Mouse (Mus musculus) mature B cell (primary cell): Measurements from ENCODE around the gene Dlg2.

Source experiments
- in situ Hi-C: fragments of 300-500 bp; cut with MboI; formaldehyde crosslinking; loops from 2 replicates; pipeline ENCODE4 v1.14.3; 2019

Dlg2 gene

DNA sequence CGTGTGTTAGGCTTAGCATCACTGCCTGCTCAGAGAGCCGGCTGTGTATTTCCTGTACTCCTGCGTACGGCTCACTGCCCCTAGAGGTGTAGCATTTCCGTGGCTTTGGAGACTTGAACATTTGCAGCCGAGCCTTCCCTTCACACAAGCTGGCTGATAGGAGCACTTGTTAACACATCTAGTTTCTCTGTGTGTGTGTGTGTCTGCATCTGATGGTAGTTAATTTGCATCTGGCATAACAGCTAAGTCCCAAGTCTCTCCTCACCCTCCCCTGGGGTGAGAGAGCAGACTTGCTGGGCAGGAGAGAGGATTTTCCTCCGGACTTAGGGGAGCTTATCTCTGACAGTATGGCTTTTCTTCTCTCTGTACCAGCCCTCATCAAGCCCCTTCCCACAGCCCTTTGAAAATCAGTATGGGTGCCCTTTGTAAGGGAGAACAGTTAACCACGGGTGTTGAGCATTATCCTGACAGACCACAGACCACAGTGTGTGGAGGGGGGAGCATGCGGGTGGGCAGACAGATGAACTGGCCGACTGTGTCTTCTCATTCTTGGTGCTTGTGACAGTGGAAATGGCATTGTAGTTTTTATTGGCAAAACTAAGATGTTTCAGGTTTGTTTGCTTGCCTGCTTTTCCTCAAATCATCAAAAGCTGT lies 1705.6 kb downstream of the Dlg2 start:
- in situ Hi-C loops: no loop called here

DNA sequence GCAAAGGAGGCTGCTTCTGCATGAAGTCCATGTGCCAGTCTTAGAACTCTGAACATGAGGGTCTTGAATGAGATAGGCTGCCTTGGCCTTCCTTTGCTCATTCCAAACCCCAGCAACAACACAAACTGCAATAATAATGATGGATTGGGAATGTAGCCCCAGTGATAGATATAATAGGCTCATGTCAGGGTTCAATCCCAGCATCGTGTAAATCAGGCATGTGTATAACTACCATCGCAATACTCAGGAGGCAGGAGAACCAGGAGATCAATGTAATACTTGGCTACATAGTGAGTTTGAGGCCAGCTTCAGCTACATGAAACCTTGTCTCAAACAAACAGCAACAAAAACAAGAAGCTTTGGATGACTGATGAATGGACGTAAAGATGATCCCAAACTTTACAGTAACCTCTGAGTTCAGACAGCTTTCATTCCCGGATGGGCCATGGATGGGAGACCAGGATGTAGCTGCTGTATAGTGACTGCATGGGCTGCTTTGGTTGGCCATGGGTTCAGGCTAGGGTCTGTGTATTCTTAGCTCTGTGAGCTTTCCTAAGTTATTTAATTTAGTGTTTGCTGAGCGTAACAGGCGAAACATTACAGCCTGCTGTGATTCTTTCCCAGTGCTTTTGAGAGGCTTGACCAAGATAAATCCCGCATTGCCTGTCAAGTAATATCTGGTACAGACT lies 1708.0 kb downstream of the Dlg2 start:
- in situ Hi-C loops: no loop called here

DNA sequence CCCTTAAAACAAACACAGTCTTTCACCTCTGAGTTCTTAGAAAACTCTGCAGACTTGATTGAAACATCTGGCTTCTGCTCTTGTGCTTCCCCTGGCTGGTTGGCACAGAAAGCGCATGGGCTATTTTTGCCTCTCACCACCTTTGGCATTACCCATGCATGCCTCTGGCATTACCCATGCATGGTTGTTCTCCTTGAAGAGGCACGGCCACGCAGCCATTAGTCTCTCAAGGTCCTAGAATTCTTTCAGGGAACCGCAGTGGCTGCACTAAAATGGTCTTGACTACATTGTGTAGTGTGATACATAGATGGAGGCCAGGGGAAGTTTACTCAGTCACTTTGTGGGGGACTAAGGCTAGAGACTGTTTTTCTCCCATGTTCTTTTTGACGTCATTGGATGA lies 1709.9 kb downstream of the Dlg2 start:
- in situ Hi-C loops: no loop called here

DNA sequence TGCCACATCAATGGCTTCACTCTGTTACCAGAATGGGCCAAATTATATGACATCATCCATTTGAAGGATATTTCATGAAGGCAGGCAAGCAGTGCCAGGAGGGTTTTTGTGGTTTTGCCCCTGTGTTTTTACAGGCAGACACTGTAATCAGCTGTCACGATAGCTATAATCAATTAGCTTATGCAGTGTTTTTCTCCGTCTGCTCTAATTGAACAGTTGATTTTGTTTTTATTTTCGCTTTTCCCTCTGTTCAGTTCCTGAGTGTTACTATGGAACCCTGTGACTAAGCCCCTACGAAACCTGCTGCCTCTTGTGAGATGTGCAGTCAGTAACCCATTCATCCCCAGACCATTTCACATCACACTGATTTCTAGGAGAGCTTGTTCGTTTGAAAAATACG lies 1712.7 kb downstream of the Dlg2 start:
- in situ Hi-C loops: no loop called here

DNA sequence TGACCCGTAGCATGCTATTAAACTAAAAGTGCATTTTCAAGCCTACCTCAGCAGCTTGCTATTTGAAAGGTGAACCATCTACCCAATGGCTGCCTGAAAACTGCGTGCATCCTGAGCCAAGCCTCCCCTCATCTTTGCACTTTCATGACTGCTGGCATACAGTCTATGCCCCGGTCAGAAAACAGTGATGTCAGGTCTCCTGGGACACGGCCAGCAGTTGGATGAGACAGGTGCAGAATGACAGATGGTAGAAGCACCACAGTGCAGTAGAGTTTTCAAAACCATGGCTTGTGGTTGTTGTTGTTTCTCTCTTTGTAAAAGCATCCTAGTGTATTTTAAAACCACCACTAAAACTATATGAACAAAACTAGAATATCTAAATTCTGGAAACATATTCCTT lies 1719.5 kb downstream of the Dlg2 start:
- in situ Hi-C loops: no loop called here

DNA sequence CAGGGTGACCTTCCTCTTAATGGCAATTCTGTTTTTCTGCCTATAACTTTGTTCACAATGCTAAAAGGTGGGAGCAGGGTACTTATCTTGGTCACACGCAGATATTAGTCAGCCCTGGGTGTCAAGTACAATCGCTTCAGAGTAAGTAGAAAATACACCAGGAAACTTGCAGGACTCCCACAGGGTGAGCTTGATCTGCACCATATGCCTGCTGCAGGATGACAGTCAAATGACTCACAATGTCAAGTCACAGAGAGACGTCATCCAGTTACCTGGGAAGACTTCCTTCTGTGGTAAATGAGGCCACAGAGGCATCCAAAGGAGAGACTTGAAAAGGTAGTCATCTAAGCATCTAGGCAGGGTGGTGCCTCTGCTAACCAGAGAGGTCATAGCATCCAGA lies 1721.1 kb downstream of the Dlg2 start:
- in situ Hi-C loops: no loop called here

DNA sequence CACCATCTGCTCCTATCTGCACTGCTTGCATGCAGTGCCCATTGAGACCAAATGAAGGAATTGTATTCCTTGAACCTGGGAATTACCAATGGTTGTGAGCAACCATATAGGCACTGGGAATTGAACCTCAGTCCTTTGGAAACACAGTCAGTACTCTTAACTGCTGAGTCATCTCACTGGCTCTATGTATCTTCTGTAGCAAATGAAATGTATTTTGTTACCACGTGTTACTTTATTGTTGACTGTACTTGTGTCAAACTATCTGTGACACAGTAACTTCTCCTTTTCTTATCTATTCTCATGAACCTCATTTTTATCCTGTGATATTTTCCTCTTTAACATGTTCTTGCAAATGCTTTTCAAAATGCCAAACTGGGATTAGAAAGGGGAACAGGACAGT lies 1722.7 kb downstream of the Dlg2 start:
- in situ Hi-C loops: no loop called here

DNA sequence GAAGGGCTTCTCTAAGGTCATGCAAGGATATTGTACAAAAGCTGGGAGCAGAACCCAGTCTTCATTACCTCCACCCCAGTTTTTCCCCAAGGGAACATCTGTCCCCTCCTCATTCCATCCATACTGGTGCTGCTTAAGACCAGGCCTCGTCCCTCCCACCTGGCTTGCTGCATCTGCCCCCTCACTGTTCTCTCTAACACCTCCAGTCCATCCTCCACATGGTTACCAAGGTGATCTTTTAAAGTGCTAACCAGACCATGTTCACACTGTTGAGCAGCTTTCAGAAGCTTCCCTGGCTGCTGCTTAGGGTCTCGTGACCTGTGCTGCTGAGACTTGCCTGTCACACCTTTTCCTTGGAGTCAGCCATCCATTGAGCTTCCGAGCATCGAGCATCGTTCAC lies 1734.2 kb downstream of the Dlg2 start:
- in situ Hi-C loops: no loop called here

DNA sequence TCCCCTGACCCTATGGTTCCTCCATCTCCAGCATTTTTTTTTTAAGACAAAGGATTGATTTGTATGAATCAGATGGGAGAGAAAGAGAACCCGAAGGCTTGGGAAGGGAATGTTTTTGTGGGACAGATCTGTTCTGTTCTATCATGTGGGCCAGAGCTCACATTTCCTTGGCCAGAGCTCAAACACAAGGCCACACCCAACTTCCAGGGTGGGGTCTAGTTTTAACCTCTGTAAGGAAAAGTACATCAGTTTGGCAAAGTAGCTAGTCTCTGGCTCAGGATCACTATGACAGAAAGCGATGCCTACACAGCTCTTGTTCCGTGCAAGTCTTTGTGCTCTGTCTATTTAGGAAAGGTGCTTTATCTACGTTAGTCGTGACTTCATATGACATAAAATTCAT lies 1737.3 kb downstream of the Dlg2 start:
- in situ Hi-C loops: no loop called here

DNA sequence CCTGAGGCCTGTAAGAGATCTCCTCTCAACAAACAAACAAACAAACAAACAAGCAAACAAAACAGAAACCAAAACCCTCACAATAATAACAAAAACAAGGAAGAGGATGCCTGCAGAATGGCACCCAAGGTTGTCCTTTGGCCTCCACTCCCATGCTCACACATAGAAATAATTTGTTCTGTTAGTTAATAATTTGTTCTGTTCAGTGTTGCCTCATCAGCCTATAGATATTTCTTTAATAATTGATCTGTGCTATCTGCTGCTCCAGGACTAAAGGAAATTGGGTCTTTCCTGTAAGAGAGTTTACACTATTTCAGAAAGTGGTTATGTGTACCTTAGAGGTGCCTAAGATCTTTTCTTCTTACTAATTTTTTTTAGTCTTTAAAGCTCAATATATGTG lies 1741.7 kb downstream of the Dlg2 start:
- in situ Hi-C loops: no loop called here

DNA sequence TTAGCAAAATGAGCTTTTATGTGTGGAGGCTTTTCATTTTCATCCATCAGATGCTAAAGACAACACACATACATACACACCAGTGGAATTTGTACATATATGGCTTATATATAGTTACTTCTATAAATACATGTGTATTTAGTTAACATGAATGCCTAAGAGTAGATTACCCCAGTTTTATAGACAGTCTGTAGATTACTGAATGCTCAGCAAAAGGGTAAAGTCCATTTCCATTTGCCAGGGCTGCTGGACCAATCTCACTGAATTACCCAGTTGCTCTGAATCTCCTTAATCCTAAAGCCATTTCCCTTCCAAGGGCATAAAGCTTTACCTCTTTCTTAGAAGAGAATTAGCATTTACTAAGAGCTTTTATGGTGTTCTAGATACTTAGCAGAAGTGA lies 1744.1 kb downstream of the Dlg2 start:
- in situ Hi-C loops: no loop called here

DNA sequence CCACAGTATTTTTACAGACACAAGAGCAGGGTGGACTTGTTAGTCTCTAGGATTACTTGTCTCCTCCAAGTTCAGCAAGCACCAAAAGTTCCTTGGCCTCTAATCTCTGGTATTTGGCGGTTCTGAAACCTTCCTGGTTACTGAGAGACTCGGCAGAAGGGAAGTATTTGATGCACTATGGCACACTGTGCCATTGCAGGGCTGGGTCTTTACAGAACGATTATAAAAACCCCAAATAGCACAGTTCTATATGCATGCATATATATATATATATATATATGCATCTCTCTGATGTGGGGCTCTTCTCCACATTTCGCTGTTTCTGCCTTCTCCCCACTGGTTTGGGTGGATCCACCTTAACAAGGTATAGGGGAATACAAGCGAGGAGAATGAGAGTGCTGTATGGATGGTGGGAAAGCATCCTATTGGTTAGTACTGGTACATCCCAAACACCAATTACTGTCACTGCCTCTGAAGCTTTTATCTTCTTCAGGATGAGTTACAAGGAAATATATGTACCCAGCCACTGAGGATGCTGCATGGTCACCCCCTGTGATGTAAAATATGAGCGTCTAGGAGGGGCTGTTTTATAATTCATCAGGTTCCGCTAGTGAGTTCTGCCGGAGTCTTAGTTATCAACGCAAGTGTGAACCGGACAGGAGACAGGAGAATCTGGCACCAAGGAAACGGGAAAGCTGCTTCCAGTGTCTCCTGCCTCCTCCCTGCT lies 1758.2 kb downstream of the Dlg2 start:
- in situ Hi-C loops: no loop called here

DNA sequence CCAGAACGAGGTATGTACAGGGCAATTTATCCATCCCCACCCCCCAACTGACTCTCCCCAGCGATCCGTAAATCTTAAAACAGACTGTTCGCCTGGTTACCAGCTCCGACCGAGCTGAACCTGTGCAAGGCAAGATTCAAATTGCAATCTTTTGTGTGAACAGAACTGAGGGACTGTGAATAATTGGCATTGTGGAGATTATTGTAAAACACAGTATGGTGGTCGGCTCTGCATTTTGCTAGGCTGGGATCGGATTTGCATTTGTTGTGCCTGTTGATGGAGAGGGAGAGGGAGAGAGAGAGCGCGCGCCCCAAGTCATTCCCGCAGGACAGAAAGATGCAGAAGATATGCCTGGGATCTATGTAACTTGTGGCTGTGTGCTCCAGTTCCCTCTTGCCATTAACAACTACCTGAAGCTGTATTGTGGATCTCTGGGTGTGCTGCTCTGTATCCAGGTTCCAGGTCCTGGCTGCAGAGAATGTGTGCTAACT lies 1759.1 kb downstream of the Dlg2 start:
- in situ Hi-C loops: no loop called here

DNA sequence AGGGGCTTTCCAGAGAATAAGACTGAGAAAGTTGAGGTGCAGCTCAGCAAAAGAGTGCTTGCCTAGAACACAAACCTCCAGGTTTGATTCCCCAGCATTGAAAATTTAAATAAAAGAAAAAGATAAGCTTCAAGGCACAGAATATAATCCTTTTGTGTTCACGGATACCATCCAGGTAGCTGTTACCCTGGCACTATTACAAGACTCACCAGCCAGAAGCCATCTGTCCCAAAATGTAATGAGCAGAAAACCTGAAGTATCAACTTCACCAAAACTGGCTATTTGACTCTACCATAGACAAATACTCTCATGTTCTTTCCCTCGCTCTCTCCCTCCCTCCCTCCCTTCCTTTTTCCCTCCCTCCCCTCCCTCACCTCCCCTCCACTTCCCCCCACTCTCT lies 1764.4 kb downstream of the Dlg2 start:
- in situ Hi-C loops: no loop called here

DNA sequence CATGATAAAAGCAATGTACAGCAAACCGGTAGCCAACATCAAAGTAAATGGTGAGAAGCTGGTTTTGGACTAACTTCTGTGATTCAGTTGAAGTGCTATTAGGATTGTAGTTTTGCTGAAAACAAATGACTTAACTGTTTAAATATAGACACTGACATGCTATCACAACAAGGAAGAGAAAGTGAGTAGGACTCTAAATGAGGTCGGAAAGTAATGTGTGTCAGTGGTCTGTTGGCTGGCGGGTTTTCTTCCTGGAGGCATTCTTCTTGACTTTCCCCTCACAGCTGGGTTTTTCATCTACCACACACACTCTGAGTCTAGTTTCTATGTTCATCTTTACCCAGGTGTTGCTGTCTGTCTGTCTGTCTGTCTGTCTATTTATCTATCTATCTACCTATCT lies 1771.1 kb downstream of the Dlg2 start:
- in situ Hi-C loops: no loop called here

DNA sequence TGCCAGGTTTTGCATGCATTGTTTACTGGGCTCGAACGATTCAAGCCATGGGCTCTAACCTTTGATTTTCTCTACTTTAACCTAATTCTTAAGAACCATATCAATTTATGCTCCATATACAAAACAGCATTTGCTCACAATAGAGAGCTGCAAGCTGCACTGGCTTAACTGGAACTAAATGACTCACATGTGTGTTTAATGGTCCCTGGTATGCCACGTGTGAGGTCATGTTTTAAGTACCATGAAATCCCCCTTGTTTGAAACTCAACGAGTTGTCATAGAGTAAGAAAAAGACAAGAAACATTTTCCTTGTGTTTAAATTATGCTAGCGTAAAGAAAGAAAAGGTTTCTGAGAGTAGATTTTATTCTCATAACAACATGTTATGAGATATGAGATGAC lies 1772.1 kb downstream of the Dlg2 start:
- in situ Hi-C loops: no loop called here

DNA sequence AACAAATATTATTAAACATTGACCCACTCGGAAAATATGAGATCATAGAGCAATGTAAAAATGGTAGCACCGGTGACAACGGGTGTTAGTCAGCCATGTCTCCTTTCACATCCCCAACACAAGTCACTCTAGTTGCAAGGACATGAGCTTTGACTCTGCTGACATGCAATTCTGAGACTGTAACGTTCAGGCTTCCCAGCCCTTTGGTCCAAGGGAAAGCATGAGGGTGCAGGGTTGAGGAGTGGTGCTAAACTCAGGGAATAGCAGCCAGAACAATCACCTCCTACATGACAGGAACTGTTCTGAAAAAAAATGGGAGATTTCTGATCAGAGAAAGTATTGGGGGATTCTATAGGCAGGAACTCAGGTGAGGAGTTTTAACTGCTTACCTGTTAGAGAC lies 1781.7 kb downstream of the Dlg2 start:
- in situ Hi-C loops: no loop called here

DNA sequence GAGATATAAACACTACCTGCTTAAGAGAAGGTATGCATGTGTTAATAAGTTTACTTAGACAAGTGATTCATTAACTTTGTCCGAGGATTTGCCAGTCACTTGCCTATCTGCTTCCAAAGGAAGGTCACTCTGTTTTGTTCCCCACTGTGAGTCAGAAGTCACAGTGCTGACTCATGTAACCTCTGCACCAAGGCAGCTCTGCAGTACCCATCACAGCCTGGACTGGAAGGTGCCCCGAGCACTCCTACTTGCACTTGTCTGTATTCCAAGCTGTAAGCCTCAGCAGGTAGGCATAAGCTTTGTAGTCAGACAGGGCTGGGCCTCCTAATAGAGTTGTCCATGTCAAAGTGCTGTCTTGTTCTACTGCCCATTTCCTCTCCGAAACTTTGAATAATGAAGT lies 1782.2 kb downstream of the Dlg2 start:
- in situ Hi-C loops: no loop called here

DNA sequence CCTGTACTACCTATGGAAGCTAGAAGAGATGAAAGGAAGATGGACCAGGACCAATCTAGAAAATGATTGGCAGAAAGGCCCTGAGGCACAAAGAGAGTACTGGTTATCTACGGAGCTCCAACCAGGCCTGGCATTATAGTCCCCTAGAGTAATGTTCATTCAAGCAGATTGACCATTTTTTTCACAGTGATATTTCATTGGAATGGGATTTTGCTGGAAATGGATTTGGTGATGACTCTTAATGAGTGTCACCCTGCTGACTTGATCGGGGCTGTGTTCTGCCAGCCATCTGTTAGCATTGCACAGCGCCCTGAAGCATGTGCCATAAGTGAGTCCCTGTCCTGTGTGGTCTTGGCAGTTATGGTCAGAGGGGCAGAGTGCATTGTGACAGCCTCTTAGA lies 1787.9 kb downstream of the Dlg2 start:
- in situ Hi-C loops: no loop called here

DNA sequence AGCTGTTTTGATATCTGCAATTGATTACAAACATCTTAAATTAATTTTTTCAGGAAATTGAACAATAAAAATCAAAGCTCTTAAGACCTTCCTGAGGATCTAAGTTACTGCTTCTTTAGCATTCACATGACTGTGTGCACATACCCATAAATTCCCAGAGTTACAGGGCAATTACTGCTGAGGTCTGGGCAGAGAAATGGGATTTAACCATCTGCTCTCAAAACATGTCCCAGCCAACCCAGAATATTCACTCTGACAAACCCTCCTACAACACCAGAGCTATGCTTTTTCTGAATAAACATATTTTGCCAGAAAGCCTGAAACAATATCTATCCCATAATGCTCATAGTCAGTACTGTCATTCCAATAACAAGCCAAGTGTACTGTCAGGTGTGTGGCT lies 1788.5 kb downstream of the Dlg2 start:
- in situ Hi-C loops: no loop called here

DNA sequence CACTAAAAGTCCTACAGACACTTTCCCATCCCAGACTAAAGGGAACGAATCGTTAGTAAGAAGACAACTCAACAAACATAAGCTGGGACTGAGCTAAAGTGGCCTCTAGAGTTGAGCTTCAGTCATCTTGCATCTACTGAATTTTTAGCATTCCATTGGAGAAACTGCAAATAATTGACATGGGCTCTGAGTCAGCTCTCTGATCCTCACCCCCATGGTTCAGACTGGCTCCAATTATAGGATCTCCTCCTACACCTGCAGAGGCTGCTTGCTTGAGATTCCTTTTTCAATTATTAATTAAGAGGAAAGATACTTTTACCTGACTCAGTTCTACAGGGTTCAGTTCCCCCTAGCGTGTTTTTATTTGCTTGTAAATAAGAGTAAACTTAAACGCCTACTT lies 1798.9 kb downstream of the Dlg2 start:
- in situ Hi-C loops: no loop called here

DNA sequence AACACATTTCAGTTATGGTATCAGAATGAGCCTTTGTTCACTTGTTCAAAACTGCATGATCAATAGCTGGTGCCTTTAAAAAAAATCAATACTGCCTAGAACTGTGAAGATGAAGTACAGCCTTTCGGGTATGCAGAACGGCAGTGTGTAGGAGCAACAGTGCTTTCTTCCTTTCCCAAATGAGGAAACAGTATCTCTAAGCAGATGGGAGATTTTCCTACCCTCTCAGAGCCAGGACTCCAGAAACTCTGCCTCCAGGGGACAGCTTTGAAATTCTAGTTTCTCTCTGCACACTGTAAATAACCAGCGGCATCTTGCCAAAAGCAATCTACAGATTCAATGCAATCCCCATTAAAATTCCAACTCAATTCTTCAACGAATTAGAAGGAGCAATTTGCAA lies 1801.2 kb downstream of the Dlg2 start:
- in situ Hi-C loops: no loop called here

DNA sequence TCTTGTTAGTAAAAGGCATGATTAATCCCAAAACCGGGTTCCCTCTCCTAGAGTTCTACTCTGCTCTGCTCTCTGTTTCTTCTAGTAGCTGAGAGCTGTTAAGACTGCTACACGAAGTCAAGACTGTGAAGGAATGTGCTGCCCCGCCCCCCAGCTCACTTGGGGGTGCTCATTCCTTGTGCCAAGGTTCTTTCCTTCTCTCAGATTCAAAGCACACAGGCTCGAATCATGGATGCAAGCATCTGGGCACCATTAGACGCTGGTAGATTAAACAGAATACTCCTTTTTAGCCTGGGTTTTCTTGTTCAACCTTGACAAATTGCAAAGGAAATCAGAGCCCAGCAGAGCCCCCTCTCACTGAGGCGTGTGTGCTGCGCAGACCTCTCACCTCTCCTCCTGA lies 1804.5 kb downstream of the Dlg2 start:
- in situ Hi-C loops: no loop called here
